Mouse (Mus musculus): Measurements from ENCODE around the gene Rnasek. TPM values are rescaled to one million over a fixed set of nuclear protein-coding genes. Genes with fewer than 3 reads are reported as not detected.

Rnasek gene
- polyA plus RNA-seq, 1 experiment from 2014 or later: 241 TPM

GRCm38 (mm10) chr11:70227661-70228245, 11.9 kb downstream of the Rnasek start:
- peaks cover 32% of the 10 kb centered on the region for H3K4me1 ChIP-seq (ENCODE audit: insufficient read depth)
- H3K4me3 ChIP-seq (ENCODE audit: low read depth, low read length): no peak overlapping the region

DNA sequence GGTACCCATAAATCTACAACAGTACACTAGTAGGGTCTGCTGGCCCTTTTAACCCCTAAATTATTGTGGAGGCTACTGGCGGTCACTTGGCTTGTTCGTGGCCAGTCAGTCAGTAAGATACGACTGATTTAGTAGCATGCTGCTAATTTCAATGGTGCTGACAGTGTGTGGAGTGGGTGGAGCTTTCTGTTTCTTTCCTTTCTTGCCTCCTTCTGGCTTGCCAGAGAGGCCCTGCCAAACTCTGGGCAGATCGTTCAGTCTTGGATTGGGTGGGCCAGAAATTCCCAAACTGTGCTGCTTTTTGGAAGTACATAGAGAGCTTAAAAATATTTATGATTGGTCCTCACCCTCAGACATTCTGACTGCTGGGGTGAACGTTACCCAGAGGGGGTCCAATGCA, 12.5 kb downstream of the Rnasek start:
- ATAC-seq (no peak), DNase-seq (no peak)
- H3K4me3 ChIP-seq (ENCODE audit: low read depth, low read length): no peak overlapping the region
- peaks cover 32% of the 10 kb centered on the region for H3K4me1 ChIP-seq (ENCODE audit: insufficient read depth)
- 44% methylated on average over 5 of the region's 5 CpGs for WGBS (ENCODE audit: insufficient replicate concordance)
- no peak overlapping the region for H3K9ac ChIP-seq (replicated peaks)
- no peaks in the 10 kb centered on the region for H3K9me3 ChIP-seq (ENCODE audit: low read length)
- H3K36me3 ChIP-seq (replicated peaks; ENCODE audit: insufficient read depth, low read length): no peaks in the 10 kb centered on the region
- H3K4me2 ChIP-seq (ENCODE audit: low read depth, low read length): peak overlapping the region; percentile 45
- no peak overlapping the region for H3K27ac ChIP-seq (ENCODE audit: low read depth)
- TF ChIP-seq EP300 (IDR thresholded peaks at IDR 0.05; ENCODE audit: low read depth): no peak
- no peak for TF ChIP-seq CTCF (IDR thresholded peaks at IDR 0.05; ENCODE audit: low read depth)
- peaks cover 46% of the 10 kb centered on the region for H3K27me3 ChIP-seq (ENCODE audit: insufficient read depth, low read length)

More at GRCm38 (mm10) chr11:70227661-70228245, 11.9 kb downstream of the Rnasek start:
- TF ChIP-seq EP300 (IDR thresholded peaks at IDR 0.05; ENCODE audit: low read depth) (no peak), CTCF (IDR thresholded peaks at IDR 0.05; ENCODE audit: low read depth) (no peak)
- DNase-seq (no peak), ATAC-seq (no peak)
- Histone ChIP-seq H3K9ac (replicated peaks) (no peak overlapping the region), H3K4me2 (ENCODE audit: low read depth, low read length) (peak overlapping the region; percentile 77), H3K27ac (ENCODE audit: low read depth) (no peak overlapping the region), H3K9me3 (ENCODE audit: low read length) (no peaks in the 10 kb centered on the region), H3K36me3 (replicated peaks; ENCODE audit: insufficient read depth, low read length) (no peaks in the 10 kb centered on the region), H3K27me3 (ENCODE audit: insufficient read depth, low read length) (peaks cover 46% of the 10 kb centered on the region)
- 76% methylated on average over 4 of the region's 4 CpGs for WGBS (ENCODE audit: insufficient replicate concordance)

DNA sequence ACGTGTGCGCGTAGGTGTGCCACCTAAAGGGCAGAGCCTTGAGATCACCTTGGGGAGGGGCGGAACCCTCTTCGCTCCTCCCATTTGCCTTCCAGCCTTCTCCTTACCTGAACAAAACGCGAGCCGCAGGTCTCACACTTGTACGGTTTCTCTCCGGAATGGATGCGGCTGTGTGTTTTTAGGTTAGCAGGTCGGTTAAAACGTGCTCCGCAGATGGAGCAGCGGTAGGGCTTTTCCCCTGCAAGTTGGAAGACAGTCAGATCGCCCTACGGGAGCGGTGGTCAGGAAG, 13.1 kb downstream of the Rnasek start:
- Histone ChIP-seq H3K4me1 (ENCODE audit: insufficient read depth) (peaks cover 38% of the 10 kb centered on the region), H3K9ac (replicated peaks) (no peak overlapping the region), H3K27me3 (ENCODE audit: insufficient read depth, low read length) (peaks cover 46% of the 10 kb centered on the region), H3K4me2 (ENCODE audit: low read depth, low read length) (peak overlapping the region; percentile 45), H3K9me3 (ENCODE audit: low read length) (no peaks in the 10 kb centered on the region), H3K27ac (ENCODE audit: low read depth) (no peak overlapping the region), H3K4me3 (ENCODE audit: low read depth, low read length) (no peak overlapping the region; the same call in 1 of the 2 replicates), H3K36me3 (replicated peaks; ENCODE audit: insufficient read depth, low read length) (no peaks in the 10 kb centered on the region)
- no peak for TF ChIP-seq EP300 (IDR thresholded peaks at IDR 0.05; ENCODE audit: low read depth)
- TF ChIP-seq CTCF (IDR thresholded peaks at IDR 0.05; ENCODE audit: low read depth): no peak
- ATAC-seq: no peak
- WGBS (ENCODE audit: insufficient replicate concordance): 23% methylated on average over 18 of the region's 18 CpGs
- no peak for DNase-seq

DNA sequence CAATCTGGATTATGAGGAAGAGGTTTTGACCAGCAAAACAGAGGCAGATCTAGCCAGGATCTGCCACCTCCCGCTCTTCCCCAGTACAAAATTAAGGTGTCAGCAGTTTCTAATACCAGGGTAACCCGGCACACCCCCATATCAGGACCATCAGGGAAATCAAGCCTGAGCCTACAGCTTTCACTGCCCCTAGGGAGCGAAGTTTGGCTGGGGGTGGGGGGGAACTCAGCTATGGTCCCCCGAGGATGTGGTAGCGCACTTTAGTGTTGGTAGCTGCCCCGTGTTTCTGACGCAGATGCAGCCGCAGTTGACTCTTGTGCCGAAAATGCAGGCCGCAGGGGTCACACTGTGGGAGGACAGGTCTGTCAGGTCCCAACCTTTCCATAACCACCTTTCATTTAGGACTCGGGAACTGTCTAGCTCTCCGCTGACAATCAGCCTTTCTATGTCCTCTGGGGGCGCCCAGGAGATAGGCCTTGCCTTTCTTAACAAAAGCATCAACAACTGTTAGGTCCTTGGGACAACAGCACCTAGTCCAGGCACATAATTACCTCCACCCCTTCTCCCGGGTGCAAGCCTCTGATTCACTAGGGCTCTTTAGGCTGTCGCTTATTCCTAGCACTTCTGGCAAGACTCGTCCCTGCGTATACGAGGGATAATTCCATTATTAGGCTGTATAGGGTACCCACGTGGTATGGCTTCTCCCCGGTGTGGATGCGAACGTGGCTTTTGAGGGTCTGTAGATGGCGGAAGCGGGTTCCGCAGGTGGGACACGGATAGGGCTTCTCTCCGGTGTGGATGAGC, 13.6 kb downstream of the Rnasek start:
- no peak overlapping the region; the same call in 1 of the 2 replicates for H3K4me3 ChIP-seq (ENCODE audit: low read depth, low read length)
- no peak overlapping the region for H3K27ac ChIP-seq (ENCODE audit: low read depth)
- H3K4me2 ChIP-seq (ENCODE audit: low read depth, low read length): peak overlapping the region; percentile 45
- H3K9me3 ChIP-seq (ENCODE audit: low read length): no peaks in the 10 kb centered on the region
- no peak overlapping the region for H3K9ac ChIP-seq (replicated peaks)
- DNase-seq (no peak), ATAC-seq (no peak)
- TF ChIP-seq CTCF (IDR thresholded peaks at IDR 0.05; ENCODE audit: low read depth) (no peak), EP300 (IDR thresholded peaks at IDR 0.05; ENCODE audit: low read depth) (no peak)
- H3K4me1 ChIP-seq (ENCODE audit: insufficient read depth): peaks cover 43% of the 10 kb centered on the region
- H3K36me3 ChIP-seq (replicated peaks; ENCODE audit: insufficient read depth, low read length): no peaks in the 10 kb centered on the region
- peaks cover 46% of the 10 kb centered on the region for H3K27me3 ChIP-seq (ENCODE audit: insufficient read depth, low read length)
- 45% methylated on average over 27 of the region's 27 CpGs for WGBS (ENCODE audit: insufficient replicate concordance)

- Histone ChIP-seq H3K4me3 (ENCODE audit: low read depth, low read length) (no peak overlapping the region), H3K27ac (ENCODE audit: low read depth) (no peak overlapping the region), H3K9ac (replicated peaks) (no peak overlapping the region), H3K4me1 (ENCODE audit: insufficient read depth) (peaks cover 36% of the 10 kb centered on the region), H3K4me2 (ENCODE audit: low read depth, low read length) (no peak overlapping the region), H3K36me3 (replicated peaks; ENCODE audit: insufficient read depth, low read length) (no peaks in the 10 kb centered on the region), H3K27me3 (ENCODE audit: insufficient read depth, low read length) (peaks cover 30% of the 10 kb centered on the region), H3K9me3 (ENCODE audit: low read length) (no peaks in the 10 kb centered on the region)
- TF ChIP-seq EP300 (IDR thresholded peaks at IDR 0.05; ENCODE audit: low read depth): no peak; the same call in 1 of the 2 replicates
- TF ChIP-seq CTCF (IDR thresholded peaks at IDR 0.05; ENCODE audit: low read depth): no peak
- DNase-seq (no peak), ATAC-seq (no peak)
- WGBS (ENCODE audit: insufficient replicate concordance): 47% methylated on average over 9 of the region's 9 CpGs
Measured at GRCm38 (mm10) chr11:70223724-70224123, 15.9 kb downstream of the Rnasek start.

GRCm38 (mm10) chr11:70221603-70222500, 17.8 kb downstream of the Rnasek start:
- Histone ChIP-seq H3K9ac (replicated peaks) (peak overlapping the region; percentile 73), H3K4me1 (ENCODE audit: insufficient read depth) (peaks cover 29% of the 10 kb centered on the region), H3K4me2 (ENCODE audit: low read depth, low read length) (peak overlapping the region; percentile 97), H3K36me3 (replicated peaks; ENCODE audit: insufficient read depth, low read length) (no peaks in the 10 kb centered on the region), H3K27me3 (ENCODE audit: insufficient read depth, low read length) (peaks cover 19% of the 10 kb centered on the region), H3K27ac (ENCODE audit: low read depth) (peak overlapping the region; percentile 87), H3K4me3 (ENCODE audit: low read depth, low read length) (peak overlapping the region; percentile 61), H3K9me3 (ENCODE audit: low read length) (no peaks in the 10 kb centered on the region)
- peak; percentile 81 for ATAC-seq
- WGBS (ENCODE audit: insufficient replicate concordance): 11% methylated on average over 14 of the region's 14 CpGs
- TF ChIP-seq CTCF (IDR thresholded peaks at IDR 0.05; ENCODE audit: low read depth) (no peak), EP300 (IDR thresholded peaks at IDR 0.05; ENCODE audit: low read depth) (peak; percentile 92)
- DNase-seq: peak; percentile 35
